Mouse (Mus musculus) limb, embryonic 13.5 days (tissue): ENCODE results near the gene Cdc42. TPM values are rescaled to one million over a fixed set of nuclear protein-coding genes. Genes with fewer than 3 reads are reported as not detected.

ENCODE experiments used
- ATAC-seq: fragments of 200-750 bp; cut with Nextera tagmentation; 2 replicates; pipeline ENCODE4 v1.8.0; 2017; ENCODE audit warnings: low read depth, moderate number of reproducible peaks, moderate TSS enrichment; ENCODE audit not compliant: low FRiP score
- H3K27ac ChIP-seq: fragments of 300-500 bp; sonication (generic); 2 replicates; pipeline ENCODE4 v1.5.1; 2015; ENCODE audit warnings: inconsistent platforms, mild to moderate bottlenecking, moderate library complexity
- H3K27me3 ChIP-seq: fragments of 300-500 bp; sonication (generic); 2 replicates; pipeline ENCODE4 v1.6.1; 2015; ENCODE audit warnings: mild to moderate bottlenecking, inconsistent platforms
- H3K36me3 ChIP-seq: fragments of 300-500 bp; sonication (generic); 2 replicates; pipeline ENCODE4 v1.6.1; 2015; ENCODE audit warnings: inconsistent platforms, mild to moderate bottlenecking, moderate library complexity
- H3K4me1 ChIP-seq: fragments of 300-500 bp; sonication (generic); 2 replicates; pipeline ENCODE4 v1.6.1; 2015; ENCODE audit warnings: inconsistent platforms
- H3K4me2 ChIP-seq: fragments of 300-500 bp; sonication (generic); replicated peaks from 2 replicates; pipeline ENCODE4 v1.6.1; 2015; ENCODE audit warnings: inconsistent platforms, mild to moderate bottlenecking, moderate library complexity
- H3K4me3 ChIP-seq: fragments of 300-500 bp; sonication (generic); 2 replicates; pipeline ENCODE4 v1.5.1; 2015; ENCODE audit warnings: moderate library complexity, mild to moderate bottlenecking, inconsistent platforms
- H3K9ac ChIP-seq: fragments of 300-500 bp; sonication (generic); 2 replicates; pipeline ENCODE4 v1.6.1; 2015; ENCODE audit warnings: mild to moderate bottlenecking, inconsistent platforms
- H3K9me3 ChIP-seq: fragments of 300-500 bp; sonication (generic); 2 replicates; pipeline ENCODE4 v1.6.1; 2016; ENCODE audit warnings: inconsistent platforms
- WGBS: fragments of 180-500 bp; shearing (Covaris S2); methylation state at CpG from one replicate; pipeline ENCODE4 v1.1.7; 2015; 5-methylcytosine and 5-hydroxymethylcytosine counted together
- polyA plus RNA-seq: library from polyadenylated mRNA; unstranded; fragments of >200 nt; fragmentation: Nextera tagmentation; extraction: Ambion mirVana; gene quantifications from 2 replicates; pipeline ENCODE4 v1.2.1, GENCODE M21; 2015

Gene Cdc42
- 748 and 758 TPM in 2 replicates for polyA plus RNA-seq

GRCm38 (mm10) chr4:137357517-137358254 is at the start of gene Cdc42:
Gene Cdc42 (minus strand): TSS chr4:137357720.
- no peaks in the 10 kb centered on the region for H3K9me3 ChIP-seq
- under 1% methylated on average over 37 of the region's 44 CpGs for WGBS
- peak within 1 kb of the TSS; percentile 95 for H3K27ac ChIP-seq
- peaks cover 30% of the 10 kb centered on the region for H3K4me1 ChIP-seq
- peak within 1 kb of the TSS; percentile 99 for H3K9ac ChIP-seq
- peak within 1 kb of the TSS; percentile 82 for H3K4me2 ChIP-seq
- H3K4me3 ChIP-seq: peak within 1 kb of the TSS; percentile 98
- H3K27me3 ChIP-seq: no peaks in the 10 kb centered on the region
- ATAC-seq: peak; percentile 96
- H3K36me3 ChIP-seq: no peaks in the 10 kb centered on the region

GRCm38 (mm10) chr4:137405571-137405970 is 48.1 kb upstream of the Cdc42 start:
- H3K36me3 ChIP-seq: no peaks in the 10 kb centered on the region

GRCm38 (mm10) chr4:137396641-137397525 is 39.4 kb upstream of the Cdc42 start:
- Histone ChIP-seq H3K9me3 (no peaks in the 10 kb centered on the region), H3K27me3 (no peaks in the 10 kb centered on the region), H3K4me2 (no peak overlapping the region), H3K9ac (no peak overlapping the region), H3K4me1 (no peaks in the 10 kb centered on the region), H3K36me3 (no peaks in the 10 kb centered on the region), H3K4me3 (no peak overlapping the region), H3K27ac (no peak overlapping the region)
- ATAC-seq: no peak
- 78% methylated on average over 15 of the region's 15 CpGs for WGBS

More at GRCm38 (mm10) chr4:137405571-137405970, 48.1 kb upstream of the Cdc42 start:
- Histone ChIP-seq H3K9ac (no peak overlapping the region), H3K27ac (no peak overlapping the region), H3K4me2 (no peak overlapping the region), H3K9me3 (no peaks in the 10 kb centered on the region), H3K27me3 (no peaks in the 10 kb centered on the region), H3K4me1 (no peaks in the 10 kb centered on the region), H3K4me3 (no peak overlapping the region)
- ATAC-seq: no peak
- WGBS: 84% methylated on average over 3 of the region's 3 CpGs

GRCm38 (mm10) chr4:137393378-137394135 is 36.0 kb upstream of the Cdc42 start:
- H3K27me3 ChIP-seq: no peaks in the 10 kb centered on the region
- no peaks in the 10 kb centered on the region; the same call in 1 of the 2 replicates for H3K36me3 ChIP-seq
- no peak overlapping the region for H3K4me3 ChIP-seq
- ATAC-seq: no peak
- no peak overlapping the region for H3K9ac ChIP-seq
- no peak overlapping the region for H3K27ac ChIP-seq
- no peak overlapping the region for H3K4me2 ChIP-seq
- 67% methylated on average over 9 of the region's 9 CpGs for WGBS
- H3K4me1 ChIP-seq: peaks cover 8% of the 10 kb centered on the region; the same call in 1 of the 2 replicates
- peaks cover 3% of the 10 kb centered on the region; the same call in 1 of the 2 replicates for H3K9me3 ChIP-seq

- Histone ChIP-seq H3K4me2 (no peak overlapping the region), H3K9ac (no peak overlapping the region), H3K27me3 (no peaks in the 10 kb centered on the region), H3K4me1 (peaks cover 8% of the 10 kb centered on the region; the same call in 1 of the 2 replicates), H3K27ac (no peak overlapping the region), H3K36me3 (no peaks in the 10 kb centered on the region; the same call in 1 of the 2 replicates), H3K9me3 (peaks cover 3% of the 10 kb centered on the region; the same call in 1 of the 2 replicates), H3K4me3 (no peak overlapping the region)
- ATAC-seq: no peak
- WGBS: 90% methylated on average over 9 of the region's 9 CpGs
Measured at GRCm38 (mm10) chr4:137392874-137393273, 35.4 kb upstream of the Cdc42 start.

- 94% methylated on average over 3 of the region's 3 CpGs for WGBS
- ATAC-seq: no peak
- Histone ChIP-seq H3K4me1 (peaks cover 13% of the 10 kb centered on the region; the same call in 1 of the 2 replicates), H3K36me3 (no peaks in the 10 kb centered on the region; the same call in 1 of the 2 replicates), H3K9ac (no peak overlapping the region), H3K4me3 (no peak overlapping the region), H3K27me3 (no peaks in the 10 kb centered on the region), H3K9me3 (peaks cover 3% of the 10 kb centered on the region; the same call in 1 of the 2 replicates), H3K27ac (no peak overlapping the region), H3K4me2 (no peak overlapping the region)
Measured at GRCm38 (mm10) chr4:137391287-137391686, 33.8 kb upstream of the Cdc42 start.

- no peak for ATAC-seq
- WGBS: 90% methylated on average over 4 of the region's 4 CpGs
Measured at GRCm38 (mm10) chr4:137390196-137390595, 32.7 kb upstream of the Cdc42 start.

GRCm38 (mm10) chr4:137388983-137389382 is 31.5 kb upstream of the Cdc42 start:
- no peak overlapping the region for H3K27ac ChIP-seq

More at GRCm38 (mm10) chr4:137390196-137390595, 32.7 kb upstream of the Cdc42 start:
- peaks cover 13% of the 10 kb centered on the region; the same call in 1 of the 2 replicates for H3K4me1 ChIP-seq
- H3K4me2 ChIP-seq: no peak overlapping the region
- H3K9ac ChIP-seq: no peak overlapping the region
- H3K27me3 ChIP-seq: no peaks in the 10 kb centered on the region
- no peak overlapping the region for H3K4me3 ChIP-seq
- no peaks in the 10 kb centered on the region; the same call in 1 of the 2 replicates for H3K36me3 ChIP-seq
- H3K9me3 ChIP-seq: peaks cover 3% of the 10 kb centered on the region; the same call in 1 of the 2 replicates
- no peak overlapping the region for H3K27ac ChIP-seq

GRCm38 (mm10) chr4:137388059-137388794 is 30.7 kb upstream of the Cdc42 start:
- Histone ChIP-seq H3K4me2 (peak overlapping the region; percentile 89), H3K36me3 (no peaks in the 10 kb centered on the region; the same call in 1 of the 2 replicates), H3K9ac (peak overlapping the region; percentile 86), H3K4me1 (peaks cover 13% of the 10 kb centered on the region; the same call in 1 of the 2 replicates), H3K9me3 (peaks cover 3% of the 10 kb centered on the region; the same call in 1 of the 2 replicates), H3K27me3 (no peaks in the 10 kb centered on the region), H3K4me3 (peak overlapping the region; percentile 79), H3K27ac (peak overlapping the region; percentile 83)
- under 1% methylated on average over 46 of the region's 46 CpGs for WGBS
- ATAC-seq: peak; percentile 93

More at GRCm38 (mm10) chr4:137388983-137389382, 31.5 kb upstream of the Cdc42 start:
- Histone ChIP-seq H3K4me1 (peaks cover 13% of the 10 kb centered on the region; the same call in 1 of the 2 replicates), H3K4me2 (peak overlapping the region; percentile 89), H3K36me3 (no peaks in the 10 kb centered on the region; the same call in 1 of the 2 replicates), H3K9ac (peak overlapping the region; percentile 86; the same call in 1 of the 2 replicates), H3K9me3 (peaks cover 3% of the 10 kb centered on the region; the same call in 1 of the 2 replicates), H3K27me3 (no peaks in the 10 kb centered on the region), H3K4me3 (peak overlapping the region; percentile 79)
- ATAC-seq: no peak
- 47% methylated on average over 6 of the region's 6 CpGs for WGBS

GRCm38 (mm10) chr4:137387482-137388058 is 30.1 kb upstream of the Cdc42 start:
- Histone ChIP-seq H3K9me3 (peaks cover 3% of the 10 kb centered on the region; the same call in 1 of the 2 replicates), H3K27me3 (no peaks in the 10 kb centered on the region), H3K9ac (peak overlapping the region; percentile 86), H3K36me3 (no peaks in the 10 kb centered on the region; the same call in 1 of the 2 replicates), H3K27ac (peak overlapping the region; percentile 83), H3K4me1 (peaks cover 13% of the 10 kb centered on the region; the same call in 1 of the 2 replicates), H3K4me2 (peak overlapping the region; percentile 89), H3K4me3 (peak overlapping the region; percentile 79)
- 1% methylated on average over 20 of the region's 20 CpGs for WGBS
- ATAC-seq: no peak
